Mouse (Mus musculus) midbrain, embryonic 11.5 days (tissue): ENCODE measurements around the gene Sap18. TPM values are rescaled to one million over a fixed set of nuclear protein-coding genes. Genes with fewer than 3 reads are reported as not detected.
A peak's percentile ranks its signal among the peaks of the same experiment; 100 is the strongest.

ENCODE experiments used
- ATAC-seq: fragments of 200-750 bp; cut with Nextera tagmentation; 2 replicates; pipeline ENCODE4 v1.8.0; 2017; ENCODE audit warnings: moderate TSS enrichment, moderate library complexity; ENCODE audit not compliant: low FRiP score
- DNase-seq: peaks from one replicate; pipeline ENCODE4 v3.0.0; 2015; ENCODE audit warnings: low spot score; ENCODE audit errors: missing footprints
- H3K27ac ChIP-seq: fragments of 300-500 bp; sonication (generic); 2 replicates; pipeline ENCODE4 v1.5.1; 2014; ENCODE audit warnings: low read depth, low read length
- H3K27me3 ChIP-seq: fragments of 300-500 bp; sonication (generic); 2 replicates; pipeline ENCODE4 v1.6.1; 2014; ENCODE audit warnings: mild to moderate bottlenecking, low read length, moderate library complexity, mixed read lengths; ENCODE audit not compliant: control insufficient read depth, insufficient read depth
- H3K36me3 ChIP-seq: fragments of 300-500 bp; sonication (generic); 2 replicates; pipeline ENCODE4 v1.6.1; 2014; ENCODE audit warnings: mild to moderate bottlenecking, low read length, moderate library complexity, mixed read lengths; ENCODE audit not compliant: control insufficient read depth, insufficient read depth
- H3K4me1 ChIP-seq: fragments of 300-500 bp; sonication (generic); 2 replicates; pipeline ENCODE4 v1.6.1; 2014; ENCODE audit warnings: low read length; ENCODE audit not compliant: control insufficient read depth, insufficient read depth
- H3K4me2 ChIP-seq: fragments of 300-500 bp; sonication (generic); 2 replicates; pipeline ENCODE4 v1.6.1; 2014; ENCODE audit warnings: mild to moderate bottlenecking, moderate library complexity
- H3K4me3 ChIP-seq: fragments of 300-500 bp; sonication (generic); 2 replicates; pipeline ENCODE4 v1.5.1; 2014; ENCODE audit warnings: low read depth, low read length
- H3K9ac ChIP-seq: fragments of 300-500 bp; sonication (generic); 2 replicates; pipeline ENCODE4 v1.6.1; 2014; ENCODE audit warnings: low read length
- H3K9me3 ChIP-seq: fragments of 300-500 bp; sonication (generic); 2 replicates; pipeline ENCODE4 v1.6.1; 2016; ENCODE audit warnings: low read length; ENCODE audit not compliant: control insufficient read depth
- WGBS: fragments of 180-500 bp; shearing (Covaris S2); extraction: QIAGEN DNeasy Blood & Tissue Kit; methylation state at CpG from one replicate; pipeline ENCODE4 v1.1.7; 2014; 5-methylcytosine and 5-hydroxymethylcytosine counted together
- polyA plus RNA-seq: library from polyadenylated mRNA; unstranded; fragments of >200 nt; fragmentation: Nextera tagmentation; extraction: Ambion mirVana; gene quantifications from 2 replicates; pipeline ENCODE4 v1.2.1, GENCODE M21; 2014

Sap18 gene
- polyA plus RNA-seq, 1 experiment from 2014 or later, result 27.9 TPM

DNA sequence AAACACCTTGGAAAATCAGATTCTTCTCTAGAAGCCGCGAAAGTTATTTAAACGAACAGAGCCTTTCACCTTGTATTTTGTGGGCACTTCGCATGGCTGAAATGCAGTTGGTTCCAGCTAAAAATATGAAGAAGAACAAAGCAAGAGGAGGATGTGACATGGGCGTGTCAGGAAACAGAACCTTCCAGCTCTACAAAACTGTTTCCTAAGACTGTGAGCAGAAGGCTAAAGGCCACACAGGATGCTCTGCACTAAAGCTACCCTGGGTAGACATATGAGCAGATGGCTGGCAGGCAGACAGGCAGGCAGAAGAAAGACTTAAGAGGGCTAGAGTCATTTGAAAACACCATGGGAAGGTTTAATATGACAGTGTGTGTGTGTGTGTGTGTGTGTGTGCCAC lies 28.9 kb upstream of the Sap18 start:
- Histone ChIP-seq H3K4me1 (no peaks in the 10 kb centered on the region), H3K36me3 (no peaks in the 10 kb centered on the region), H3K4me3 (no peak overlapping the region), H3K27ac (no peak overlapping the region), H3K9me3 (no peaks in the 10 kb centered on the region), H3K9ac (no peak overlapping the region), H3K4me2 (no peak overlapping the region), H3K27me3 (no peaks in the 10 kb centered on the region)
- 96% methylated on average over 5 of the region's 5 CpGs for WGBS
- ATAC-seq (no peak), DNase-seq (no peak)

DNA sequence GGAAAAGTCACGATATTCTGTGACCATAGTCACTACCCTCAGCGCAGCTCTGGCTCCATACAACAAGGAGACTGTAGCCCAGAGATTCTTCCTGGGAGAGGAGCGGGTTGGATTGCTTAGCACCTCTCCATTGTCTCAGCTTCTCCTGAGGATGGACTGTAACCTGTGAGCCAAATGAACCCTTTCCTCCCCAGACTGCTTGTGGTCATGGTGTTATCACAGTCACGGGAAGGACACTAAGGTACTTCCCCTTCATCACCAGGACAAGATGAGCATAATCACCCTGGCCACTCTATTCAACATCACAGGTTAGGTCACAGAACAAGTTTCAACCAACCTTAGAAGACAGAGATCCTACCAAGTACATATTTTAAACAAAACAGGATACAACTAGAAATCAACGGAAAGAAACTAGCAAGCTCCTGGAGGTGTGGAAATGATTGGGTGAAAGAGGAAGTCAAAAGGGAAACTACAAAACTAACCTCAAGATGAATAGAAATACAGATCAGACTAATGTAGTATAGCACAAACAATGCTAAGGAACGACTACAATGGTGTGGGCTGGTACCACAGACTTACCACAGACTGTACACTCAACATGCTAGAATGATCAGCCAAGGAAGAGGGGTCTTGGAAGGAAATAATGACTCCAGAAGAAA lies 25.7 kb upstream of the Sap18 start:
- no peak overlapping the region for H3K27ac ChIP-seq
- WGBS, result 86% methylated on average over 6 of the region's 6 CpGs
- H3K4me1 ChIP-seq, result no peaks in the 10 kb centered on the region
- ATAC-seq, result no peak
- no peak for DNase-seq
- H3K4me3 ChIP-seq, result no peak overlapping the region
- H3K9me3 ChIP-seq, result no peaks in the 10 kb centered on the region
- no peak overlapping the region for H3K4me2 ChIP-seq
- H3K27me3 ChIP-seq, result no peaks in the 10 kb centered on the region
- H3K9ac ChIP-seq, result no peak overlapping the region
- no peaks in the 10 kb centered on the region for H3K36me3 ChIP-seq

DNA sequence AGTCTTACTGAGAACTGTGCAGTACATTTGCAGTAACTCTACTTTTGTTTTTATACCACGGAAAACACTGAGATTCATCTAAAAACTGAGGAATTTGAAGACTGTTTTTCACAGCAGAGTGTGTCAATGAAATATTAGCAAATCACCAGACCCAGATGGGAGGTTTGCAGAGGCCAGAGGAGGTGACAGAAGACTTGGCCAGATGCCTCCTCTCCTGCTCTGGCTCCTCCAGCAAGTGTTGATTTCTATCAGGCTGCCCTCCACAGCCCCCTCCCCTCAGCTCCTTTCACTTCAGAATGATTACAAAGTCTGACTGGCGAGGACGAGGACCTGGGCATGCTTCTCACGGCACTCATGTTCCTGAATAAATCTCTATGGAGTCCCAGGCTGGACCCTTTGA lies 10.6 kb upstream of the Sap18 start:
- no peaks in the 10 kb centered on the region for H3K27me3 ChIP-seq
- no peak overlapping the region for H3K27ac ChIP-seq
- DNase-seq (peak; percentile 21), ATAC-seq (no peak)
- no peak overlapping the region for H3K4me3 ChIP-seq
- H3K4me2 ChIP-seq, result no peak overlapping the region
- H3K36me3 ChIP-seq, result no peaks in the 10 kb centered on the region
- no peaks in the 10 kb centered on the region for H3K4me1 ChIP-seq
- 71% methylated on average over 4 of the region's 4 CpGs for WGBS
- H3K9ac ChIP-seq, result no peak overlapping the region
- H3K9me3 ChIP-seq, result no peaks in the 10 kb centered on the region

DNA sequence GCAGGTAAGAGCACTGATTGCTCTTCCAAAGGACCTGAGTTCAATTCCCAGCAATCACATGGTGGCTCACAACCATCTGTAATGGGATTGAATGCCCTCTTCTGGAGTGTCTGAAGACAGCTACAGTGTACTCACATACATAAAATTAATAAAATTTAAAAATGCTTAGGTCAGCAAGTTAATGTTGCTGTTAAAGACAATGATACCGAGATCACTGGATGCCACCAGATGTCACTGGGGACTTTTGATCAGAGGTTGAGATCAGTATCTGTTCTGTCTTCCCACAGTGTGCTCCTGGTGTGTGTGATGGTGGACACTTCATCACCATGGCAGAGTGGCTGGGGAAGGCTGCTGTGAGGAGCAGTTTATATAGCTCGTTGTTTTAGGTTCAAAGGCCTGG lies 8.7 kb upstream of the Sap18 start:
- WGBS, result 84% methylated on average over 2 of the region's 2 CpGs
- H3K36me3 ChIP-seq, result no peaks in the 10 kb centered on the region

DNA sequence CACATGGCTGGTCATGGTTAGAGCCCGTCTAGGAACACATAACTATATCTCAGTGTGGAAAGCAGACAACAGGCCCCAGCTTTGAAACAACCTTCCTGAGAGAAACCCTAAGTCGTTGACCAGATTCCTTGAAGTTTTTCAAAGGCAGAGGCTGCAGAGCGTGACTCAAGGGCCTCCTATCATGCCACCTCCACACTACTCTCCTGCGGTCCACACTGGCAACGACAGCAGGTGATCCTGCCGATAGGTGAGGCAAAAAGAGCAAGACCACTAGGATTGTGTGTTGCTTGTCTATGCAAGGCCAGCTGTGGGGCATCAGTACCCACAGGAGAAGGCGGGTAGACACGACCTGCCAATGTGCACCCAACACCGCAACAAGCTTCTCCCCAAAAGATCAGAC lies 8.2 kb upstream of the Sap18 start:
- Histone ChIP-seq H3K4me2 (no peak overlapping the region), H3K9me3 (no peaks in the 10 kb centered on the region), H3K36me3 (no peaks in the 10 kb centered on the region), H3K9ac (no peak overlapping the region), H3K27me3 (no peaks in the 10 kb centered on the region), H3K27ac (no peak overlapping the region), H3K4me1 (no peaks in the 10 kb centered on the region), H3K4me3 (no peak overlapping the region)
- WGBS, result 94% methylated on average over 9 of the region's 9 CpGs
- peak; percentile 72 for DNase-seq
- no peak for ATAC-seq

More for the DNA sequence above, 8.7 kb upstream of the Sap18 start:
- ATAC-seq (no peak), DNase-seq (no peak)
- Histone ChIP-seq H3K9ac (no peak overlapping the region), H3K4me1 (no peaks in the 10 kb centered on the region), H3K27ac (no peak overlapping the region), H3K4me2 (no peak overlapping the region), H3K4me3 (no peak overlapping the region), H3K9me3 (no peaks in the 10 kb centered on the region), H3K27me3 (no peaks in the 10 kb centered on the region)

DNA sequence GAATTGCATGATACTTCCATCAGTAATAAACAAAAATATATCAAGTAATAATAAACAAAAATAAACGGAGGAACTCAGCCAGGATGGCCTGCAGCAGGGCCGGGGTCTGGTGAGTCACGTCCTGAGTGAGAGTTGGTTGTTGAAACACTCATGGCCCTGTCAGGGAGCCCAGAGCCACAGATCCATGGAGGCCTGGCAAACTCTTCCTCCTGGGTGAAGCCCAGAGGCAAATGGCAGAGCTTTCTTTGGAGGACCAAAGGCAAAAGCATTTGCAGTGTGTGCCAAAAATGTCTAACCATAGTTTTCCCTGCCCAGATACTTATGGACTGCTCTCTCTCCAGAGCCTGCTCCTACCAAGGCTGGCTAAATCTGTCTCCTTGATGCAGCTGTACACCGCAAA lies 6.8 kb upstream of the Sap18 start:
- Histone ChIP-seq H3K27ac (no peak overlapping the region), H3K4me1 (no peaks in the 10 kb centered on the region), H3K4me3 (no peak overlapping the region), H3K4me2 (no peak overlapping the region), H3K36me3 (no peaks in the 10 kb centered on the region), H3K9ac (no peak overlapping the region), H3K27me3 (no peaks in the 10 kb centered on the region), H3K9me3 (no peaks in the 10 kb centered on the region)
- ATAC-seq, result no peak
- WGBS, result 76% methylated on average over 4 of the region's 4 CpGs
- DNase-seq, result peak; percentile 14

DNA sequence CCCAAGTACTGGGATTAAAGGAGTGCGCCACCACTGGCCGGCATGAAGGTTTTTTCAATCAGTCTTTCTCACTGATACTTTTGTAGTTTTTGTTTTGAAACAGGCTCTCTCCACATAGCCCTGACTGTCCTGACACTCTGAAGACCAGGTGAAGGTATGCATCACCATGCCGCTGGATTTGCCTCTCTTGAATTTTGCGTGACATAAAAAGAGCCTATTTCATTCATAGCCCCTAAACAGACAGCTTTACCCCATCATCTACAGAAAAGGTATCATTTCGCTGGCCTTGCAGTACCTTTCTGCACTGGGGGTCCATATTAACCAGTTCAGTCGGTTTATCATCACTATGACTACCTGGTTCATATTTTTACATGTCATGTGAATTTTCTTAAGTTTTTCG lies 429 bp upstream of the Sap18 start:
- H3K36me3 ChIP-seq, result peaks cover 3% of the 10 kb centered on the region
- H3K9me3 ChIP-seq, result no peaks in the 10 kb centered on the region
- H3K4me3 ChIP-seq, result peak overlapping the region; percentile 79
- H3K27me3 ChIP-seq, result no peaks in the 10 kb centered on the region
- peaks cover 15% of the 10 kb centered on the region for H3K4me1 ChIP-seq
- DNase-seq, result no peak
- peak; percentile 60 for ATAC-seq
- H3K9ac ChIP-seq, result peak overlapping the region; percentile 86
- 11% methylated on average over 7 of the region's 7 CpGs for WGBS
- peak overlapping the region; percentile 54 for H3K4me2 ChIP-seq
- no peak overlapping the region for H3K27ac ChIP-seq

DNA sequence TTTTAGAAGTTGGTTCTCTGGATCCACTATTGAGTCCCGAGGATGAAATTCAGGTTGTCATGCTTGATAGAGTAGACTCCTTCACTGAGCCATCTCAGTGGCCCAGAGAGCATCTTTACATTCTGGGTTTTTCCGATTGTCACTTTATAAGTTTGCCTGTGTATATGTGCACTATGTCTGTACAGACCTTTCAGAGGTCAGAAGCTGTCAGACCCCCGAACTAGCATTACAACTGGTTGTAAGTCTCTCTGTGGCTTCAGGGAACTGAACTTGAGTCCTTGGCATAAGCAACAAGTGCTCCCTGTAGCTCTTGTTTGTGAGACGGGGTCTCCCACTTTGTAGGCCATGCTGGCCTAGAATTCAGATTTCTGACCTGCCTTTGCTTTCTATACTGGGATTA lies 5.8 kb downstream of the Sap18 start:
- Histone ChIP-seq H3K4me3 (no peak overlapping the region), H3K4me2 (no peak overlapping the region), H3K27ac (no peak overlapping the region), H3K4me1 (peaks cover 15% of the 10 kb centered on the region), H3K27me3 (no peaks in the 10 kb centered on the region), H3K9me3 (no peaks in the 10 kb centered on the region), H3K36me3 (peaks cover 27% of the 10 kb centered on the region), H3K9ac (no peak overlapping the region)
- DNase-seq (peak; percentile 80), ATAC-seq (no peak)
- WGBS, result 90% methylated on average over 4 of the region's 4 CpGs

DNA sequence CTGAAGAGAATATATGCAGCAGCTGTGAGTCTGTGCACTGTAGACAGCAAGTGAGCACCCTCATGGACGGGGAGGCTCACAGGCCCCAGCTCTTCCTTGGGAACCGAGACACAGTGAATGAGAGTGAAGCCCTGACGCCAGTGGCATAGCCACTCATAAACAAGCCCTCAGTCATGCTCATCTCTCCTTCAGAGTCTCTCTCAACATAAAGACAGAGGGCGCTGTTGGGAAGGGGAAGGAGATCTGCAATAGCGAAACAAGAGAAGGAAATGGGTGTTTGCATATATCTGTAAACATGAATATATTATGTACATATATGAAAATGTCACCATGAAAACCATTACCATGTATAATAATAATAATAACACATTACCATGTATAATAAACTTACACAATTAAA lies 10.6 kb downstream of the Sap18 start:
- Histone ChIP-seq H3K4me2 (no peak overlapping the region), H3K27ac (no peak overlapping the region), H3K27me3 (no peaks in the 10 kb centered on the region), H3K9ac (no peak overlapping the region), H3K36me3 (peaks cover 33% of the 10 kb centered on the region), H3K4me3 (no peak overlapping the region), H3K4me1 (no peaks in the 10 kb centered on the region), H3K9me3 (no peaks in the 10 kb centered on the region)
- ATAC-seq, result no peak
- 69% methylated on average over 5 of the region's 5 CpGs for WGBS
- DNase-seq, result peak; percentile 81
